Mouse (Mus musculus): ENCODE measurements around the gene Ube2f.

- TF ChIP-seq CTCF (IDR thresholded peaks at IDR 0.05; ENCODE audit: low read depth, low read length): no peak
- TF ChIP-seq POLR2A (IDR thresholded peaks at IDR 0.05; ENCODE audit: borderline replicate concordance, low read depth, low read length): no peak
Measured at GRCm38 (mm10) chr1:91204221-91204765, 45.8 kb upstream of the Ube2f start.

Measured in bone marrow macrophage, adult 2 months (primary cell).